Mouse (Mus musculus) forebrain, embryonic 10.5 days (tissue): ENCODE data around the gene Slc22a1. TPM values are rescaled to one million over a fixed set of nuclear protein-coding genes. Genes with fewer than 3 reads are reported as not detected.

Experiments used
- DNase-seq: peaks from one replicate; pipeline ENCODE4 v3.0.0-alpha.2; 2017; ENCODE audit warnings: low spot score; ENCODE audit errors: extremely low spot score
- H3K27ac ChIP-seq: fragments of 300-500 bp; sonication (generic); 2 replicates; pipeline ENCODE4 v1.5.1; 2016; ENCODE audit warnings: mild to moderate bottlenecking
- H3K27me3 ChIP-seq: fragments of 300-500 bp; sonication (generic); 2 replicates; pipeline ENCODE4 v1.6.1; 2016; ENCODE audit warnings: mild to moderate bottlenecking; ENCODE audit not compliant: poor library complexity, severe bottlenecking
- H3K36me3 ChIP-seq: fragments of 300-500 bp; sonication (generic); replicated peaks from 2 replicates; pipeline ENCODE4 v1.6.1; 2016; ENCODE audit warnings: mild to moderate bottlenecking, moderate library complexity
- H3K4me1 ChIP-seq: fragments of 300-500 bp; sonication (generic); 2 replicates; pipeline ENCODE4 v1.6.1; 2016
- H3K4me3 ChIP-seq: fragments of 300-500 bp; sonication (generic); 2 replicates; pipeline ENCODE4 v1.5.1; 2016; ENCODE audit warnings: mild to moderate bottlenecking, moderate library complexity
- H3K9me3 ChIP-seq: fragments of 300-500 bp; sonication (generic); 2 replicates; pipeline ENCODE4 v1.6.1; 2016; ENCODE audit warnings: mild to moderate bottlenecking, moderate library complexity
- WGBS: fragments of 180-500 bp; shearing (Covaris S2); methylation state at CpG from one replicate; pipeline ENCODE4 v1.1.7; 2016; 5-methylcytosine and 5-hydroxymethylcytosine counted together
- polyA plus RNA-seq: library from polyadenylated mRNA; unstranded; fragments of >200 nt; fragmentation: Nextera tagmentation; extraction: Ambion mirVana; gene quantifications from 2 replicates; pipeline ENCODE4 v1.2.1, GENCODE M21; 2016

The Slc22a1 gene
- not detected in 2 replicates for polyA plus RNA-seq

DNA sequence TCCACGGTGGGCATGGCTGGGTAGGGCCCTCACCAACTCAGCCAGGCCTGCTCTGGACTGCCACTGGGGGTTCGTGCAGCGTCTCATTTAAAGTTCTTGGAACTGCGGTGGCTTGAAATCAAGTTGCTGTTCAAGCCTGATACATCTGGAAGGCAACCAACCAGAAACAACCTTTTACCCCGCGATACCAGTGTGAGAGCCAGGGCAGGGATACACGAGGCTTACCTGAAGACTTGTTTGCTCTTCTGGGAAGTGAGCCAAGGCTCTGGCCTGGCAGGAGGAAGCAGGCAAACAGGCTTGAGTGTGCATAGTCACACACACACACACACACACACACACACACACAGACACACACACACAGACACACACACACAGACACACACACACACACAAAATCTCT, at the start of gene Slc22a1:
Slc22a1 (minus strand) TSS at position 184 of the 400 bp plus-strand sequence.
- no peak within 1 kb of the TSS for H3K4me3 ChIP-seq
- peaks cover 5% of the 10 kb centered on the region; the same call in 1 of the 2 replicates for H3K9me3 ChIP-seq
- WGBS = 95% methylated on average over 7 of the region's 7 CpGs
- no peaks in the 10 kb centered on the region for H3K27me3 ChIP-seq
- no peaks in the 10 kb centered on the region for H3K4me1 ChIP-seq
- DNase-seq = no peak
- H3K36me3 ChIP-seq = peaks cover 9% of the 10 kb centered on the region
- no peak within 1 kb of the TSS for H3K27ac ChIP-seq

DNA sequence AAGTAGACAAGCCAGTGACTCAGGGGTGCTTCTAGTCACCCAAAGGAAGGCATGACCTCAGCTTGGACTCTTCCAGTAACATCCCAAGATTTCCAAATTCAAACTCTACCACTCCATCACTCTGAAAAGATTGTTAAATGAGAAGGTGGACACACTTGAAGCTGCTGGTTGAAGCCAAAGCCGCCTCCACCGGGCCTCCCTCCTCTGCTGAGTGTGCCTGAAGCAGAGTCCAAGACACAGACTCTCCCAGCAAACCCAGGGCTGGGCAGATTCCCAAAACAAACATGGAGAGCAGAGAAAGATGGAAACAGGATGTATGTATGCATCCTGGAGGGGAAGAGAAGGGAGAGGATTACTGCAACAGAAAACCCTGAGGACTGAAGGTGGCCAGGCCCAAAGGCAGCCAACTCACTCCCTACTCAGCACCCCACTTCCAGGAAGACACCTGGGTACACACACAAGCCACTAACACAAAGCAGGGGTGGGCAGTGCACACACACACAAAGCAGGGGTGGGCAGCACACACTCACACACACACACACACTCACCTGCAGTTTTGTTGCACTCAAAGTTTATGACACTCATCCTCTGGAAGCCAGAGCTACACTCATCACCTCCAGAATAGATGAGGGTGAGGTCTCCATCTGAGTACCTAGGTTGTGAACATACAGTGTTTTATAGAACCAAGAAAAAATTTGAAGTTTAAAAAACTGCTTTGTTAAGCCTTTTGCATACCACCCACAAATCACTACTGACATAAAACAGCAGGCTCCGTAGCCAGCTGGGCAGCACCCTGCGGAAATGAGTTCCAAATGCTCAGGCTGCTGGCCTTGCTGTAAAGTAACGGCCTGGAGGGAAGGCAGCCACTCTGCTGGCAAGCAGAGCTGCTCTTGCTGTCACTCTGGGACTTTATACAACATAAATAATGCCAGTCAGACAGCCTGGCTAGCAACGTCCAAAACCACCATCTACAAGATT, 49.4 kb upstream of the Slc22a1 start:
- H3K27me3 ChIP-seq = no peaks in the 10 kb centered on the region
- no peaks in the 10 kb centered on the region for H3K9me3 ChIP-seq
- H3K4me3 ChIP-seq = no peak overlapping the region
- peaks cover 85% of the 10 kb centered on the region for H3K36me3 ChIP-seq
- no peaks in the 10 kb centered on the region; the same call in 1 of the 2 replicates for H3K4me1 ChIP-seq
- H3K27ac ChIP-seq = no peak overlapping the region
- no peak for DNase-seq
- 75% methylated on average over 6 of the region's 6 CpGs for WGBS

GRCm38 (mm10) chr17:12723986-12724766, 48.5 kb upstream of the Slc22a1 start:
- Histone ChIP-seq H3K27ac (no peak overlapping the region), H3K9me3 (no peaks in the 10 kb centered on the region), H3K4me3 (no peak overlapping the region), H3K36me3 (peaks cover 85% of the 10 kb centered on the region), H3K27me3 (no peaks in the 10 kb centered on the region), H3K4me1 (no peaks in the 10 kb centered on the region; the same call in 1 of the 2 replicates)
- no peak for DNase-seq
- WGBS = 95% methylated on average over 5 of the region's 5 CpGs

DNA sequence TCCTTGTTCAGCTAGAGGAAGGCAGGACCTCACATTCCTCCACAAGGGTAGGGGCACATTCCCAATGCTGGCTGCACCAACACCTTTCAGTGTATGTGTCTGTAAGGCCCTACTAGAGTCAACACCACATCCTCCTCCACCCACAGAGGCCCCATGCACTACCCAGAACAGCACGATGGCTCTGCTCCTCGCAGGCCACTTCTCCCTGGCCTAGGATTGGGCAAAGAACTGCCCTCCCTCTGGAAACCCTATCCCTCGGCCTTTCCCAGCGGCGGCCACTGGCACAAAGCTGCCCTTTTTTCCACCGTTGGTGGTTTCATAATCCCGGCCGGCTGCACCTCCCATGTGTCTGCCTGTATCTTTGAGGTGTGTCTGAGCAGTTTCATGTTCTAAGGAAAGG, 47.0 kb upstream of the Slc22a1 start:
- Histone ChIP-seq H3K36me3 (peaks cover 90% of the 10 kb centered on the region), H3K4me3 (no peak overlapping the region), H3K27me3 (no peaks in the 10 kb centered on the region), H3K27ac (peak overlapping the region; percentile 48; the same call in 1 of the 2 replicates), H3K4me1 (no peaks in the 10 kb centered on the region; the same call in 1 of the 2 replicates), H3K9me3 (no peaks in the 10 kb centered on the region)
- no peak for DNase-seq
- WGBS = 58% methylated on average over 8 of the region's 8 CpGs

DNA sequence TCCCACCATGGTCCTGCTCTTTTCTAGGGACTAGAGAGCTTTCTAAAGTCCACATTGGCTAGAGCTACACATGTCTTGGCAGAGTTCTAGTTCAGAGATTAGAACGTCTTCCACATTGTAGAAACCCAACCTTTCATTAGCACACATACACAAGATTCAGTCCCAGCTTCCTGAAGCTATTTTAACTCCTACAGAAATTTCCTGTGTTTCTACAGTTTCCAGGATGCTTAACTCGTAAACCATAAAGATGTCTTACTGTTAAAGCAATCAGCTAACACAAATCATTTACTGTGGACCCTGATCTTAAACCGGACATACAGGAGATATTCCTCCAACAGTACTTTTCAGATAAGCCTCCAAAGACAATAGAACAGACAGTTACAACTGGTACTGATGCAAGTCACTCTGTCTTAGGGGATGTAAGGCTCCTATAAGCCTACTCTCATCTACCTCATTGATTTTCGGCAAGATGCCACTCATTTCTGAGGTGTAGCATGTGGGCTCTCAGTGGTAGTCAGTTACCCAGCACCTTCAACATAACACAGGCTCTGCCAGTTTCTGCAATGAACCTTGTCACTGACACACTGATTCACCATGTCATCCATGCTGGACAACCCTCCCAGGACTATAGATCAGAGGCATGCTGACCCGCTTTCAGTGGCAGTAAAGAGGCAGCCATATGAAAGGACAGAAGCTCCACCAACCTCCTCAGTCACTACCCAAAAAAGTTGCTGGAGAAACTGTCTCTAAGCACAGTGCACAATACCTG, 45.7 kb upstream of the Slc22a1 start:
- DNase-seq = no peak
- WGBS = 86% methylated on average over 5 of the region's 5 CpGs
- Histone ChIP-seq H3K9me3 (no peaks in the 10 kb centered on the region), H3K27me3 (no peaks in the 10 kb centered on the region), H3K4me1 (no peaks in the 10 kb centered on the region; the same call in 1 of the 2 replicates), H3K4me3 (no peak overlapping the region), H3K27ac (no peak overlapping the region), H3K36me3 (peaks cover 91% of the 10 kb centered on the region)

- Histone ChIP-seq H3K9me3 (no peaks in the 10 kb centered on the region), H3K27ac (no peak overlapping the region), H3K4me3 (no peak overlapping the region), H3K27me3 (no peaks in the 10 kb centered on the region), H3K36me3 (peaks cover 94% of the 10 kb centered on the region), H3K4me1 (no peaks in the 10 kb centered on the region; the same call in 1 of the 2 replicates)
- 89% methylated on average over 7 of the region's 7 CpGs for WGBS
- DNase-seq = no peak
Observed at GRCm38 (mm10) chr17:12718251-12718650, 42.6 kb upstream of the Slc22a1 start.

DNA sequence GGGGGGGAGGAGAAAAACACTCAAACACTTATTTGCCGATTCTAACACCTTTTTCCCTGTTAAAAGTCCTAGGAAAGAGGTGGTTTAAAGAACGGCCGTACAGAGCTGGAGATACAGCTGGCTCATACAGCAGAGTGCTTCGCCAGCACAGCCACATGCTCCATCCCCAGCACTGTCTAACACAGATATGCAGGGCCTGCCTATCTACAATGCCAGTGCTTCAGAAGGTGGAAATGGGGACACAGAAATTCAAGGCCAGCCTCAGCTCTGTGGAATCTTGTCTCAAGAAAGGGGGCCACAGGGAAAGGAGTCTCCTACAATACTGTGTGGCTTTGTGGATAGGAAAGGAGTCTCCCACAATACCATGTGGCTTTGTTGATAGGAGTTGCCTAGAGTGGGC, 41.8 kb upstream of the Slc22a1 start:
- Histone ChIP-seq H3K4me1 (no peaks in the 10 kb centered on the region), H3K27ac (no peak overlapping the region), H3K4me3 (no peak overlapping the region), H3K27me3 (no peaks in the 10 kb centered on the region), H3K36me3 (peaks cover 98% of the 10 kb centered on the region), H3K9me3 (no peaks in the 10 kb centered on the region)
- DNase-seq = no peak
- 91% methylated on average over 4 of the region's 4 CpGs for WGBS

- DNase-seq = no peak
- WGBS = 98% methylated on average over 1 of the region's 1 CpGs
Observed at GRCm38 (mm10) chr17:12715032-12715431, 39.4 kb upstream of the Slc22a1 start.

DNA sequence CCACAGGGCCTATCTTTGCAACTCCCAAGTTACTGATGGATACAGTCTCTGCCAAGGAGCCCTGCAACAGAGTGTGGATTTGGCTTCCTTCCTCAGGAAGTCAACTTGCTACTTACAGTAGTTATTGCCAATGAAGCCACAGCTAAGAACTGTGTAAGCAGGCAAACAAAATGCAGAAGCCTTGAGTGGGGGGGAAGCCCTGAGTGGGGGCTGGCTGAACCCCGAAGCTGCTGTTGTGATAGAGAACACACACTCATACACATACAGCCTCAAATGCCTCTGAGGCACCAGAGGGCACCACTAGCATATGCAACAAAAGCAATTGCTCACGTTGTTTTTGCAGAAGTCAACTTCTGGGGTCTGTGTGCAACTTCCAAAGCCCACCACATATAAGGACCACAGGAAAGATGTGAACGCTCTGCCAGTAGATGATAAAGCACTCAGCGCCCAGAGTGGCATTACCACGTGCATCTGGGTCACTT, 38.5 kb upstream of the Slc22a1 start:
- Histone ChIP-seq H3K4me3 (no peak overlapping the region), H3K27ac (no peak overlapping the region), H3K4me1 (no peaks in the 10 kb centered on the region), H3K9me3 (no peaks in the 10 kb centered on the region), H3K27me3 (no peaks in the 10 kb centered on the region), H3K36me3 (peaks cover 98% of the 10 kb centered on the region)
- no peak for DNase-seq
- WGBS = 93% methylated on average over 5 of the region's 5 CpGs

More at GRCm38 (mm10) chr17:12715032-12715431, 39.4 kb upstream of the Slc22a1 start:
- Histone ChIP-seq H3K27ac (no peak overlapping the region), H3K9me3 (no peaks in the 10 kb centered on the region), H3K4me3 (no peak overlapping the region), H3K36me3 (peaks cover 98% of the 10 kb centered on the region), H3K4me1 (no peaks in the 10 kb centered on the region), H3K27me3 (no peaks in the 10 kb centered on the region)

DNA sequence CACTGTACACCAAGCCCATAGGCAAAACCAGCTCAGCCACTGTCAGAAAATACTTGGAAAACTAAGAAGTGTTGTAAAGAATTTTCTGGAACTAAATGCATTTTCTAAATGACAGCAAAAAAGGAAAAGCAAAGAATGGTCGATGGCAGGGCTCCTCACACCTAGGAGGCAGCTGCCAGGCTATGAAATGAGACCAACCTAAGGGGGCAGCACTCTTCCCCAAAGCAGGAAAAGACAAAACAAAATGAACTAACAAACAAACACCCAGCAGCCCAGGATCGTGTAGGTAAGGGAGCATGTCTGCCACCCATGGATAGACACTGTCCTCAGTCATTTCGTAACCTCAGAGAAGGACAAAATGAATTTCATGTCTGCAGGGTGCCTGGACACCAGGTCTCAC, 37.4 kb upstream of the Slc22a1 start:
- H3K4me3 ChIP-seq = no peak overlapping the region
- no peaks in the 10 kb centered on the region for H3K9me3 ChIP-seq
- peaks cover 97% of the 10 kb centered on the region for H3K36me3 ChIP-seq
- WGBS = 84% methylated on average over 3 of the region's 3 CpGs
- no peaks in the 10 kb centered on the region for H3K27me3 ChIP-seq
- no peak overlapping the region for H3K27ac ChIP-seq
- DNase-seq = no peak
- H3K4me1 ChIP-seq = no peaks in the 10 kb centered on the region

DNA sequence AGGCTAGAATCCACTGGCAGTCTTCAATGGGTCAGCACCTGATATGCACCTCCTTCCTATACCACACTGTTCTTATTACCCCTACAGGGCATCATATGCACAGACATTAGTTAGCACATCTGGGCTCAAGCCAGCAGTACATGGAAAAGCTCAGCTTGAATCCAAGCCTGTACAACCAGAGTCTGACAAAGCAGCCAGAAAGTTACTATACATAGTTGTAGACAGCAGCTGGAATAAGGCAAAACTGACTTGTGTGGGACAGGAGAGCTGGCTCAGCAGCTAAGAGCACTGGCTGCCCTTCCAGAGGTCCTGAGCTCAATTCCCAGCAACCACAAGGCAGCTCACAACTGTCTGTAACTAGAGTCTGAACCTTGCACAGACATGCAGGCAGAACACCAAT, 36.6 kb upstream of the Slc22a1 start:
- Histone ChIP-seq H3K27me3 (no peaks in the 10 kb centered on the region), H3K9me3 (no peaks in the 10 kb centered on the region), H3K4me3 (no peak overlapping the region), H3K27ac (no peak overlapping the region), H3K36me3 (peaks cover 97% of the 10 kb centered on the region), H3K4me1 (no peaks in the 10 kb centered on the region)
- no peak for DNase-seq

GRCm38 (mm10) chr17:12710976-12711375, 35.3 kb upstream of the Slc22a1 start:
- peaks cover 94% of the 10 kb centered on the region for H3K36me3 ChIP-seq
- no peak overlapping the region for H3K27ac ChIP-seq
- no peaks in the 10 kb centered on the region for H3K9me3 ChIP-seq
- no peaks in the 10 kb centered on the region for H3K4me1 ChIP-seq
- no peaks in the 10 kb centered on the region for H3K27me3 ChIP-seq
- WGBS = 88% methylated on average over 2 of the region's 2 CpGs
- H3K4me3 ChIP-seq = no peak overlapping the region
- no peak for DNase-seq
